Mouse (Mus musculus) gastrocnemius, postnatal 14 days (tissue): ENCODE data around the gene Vps35. TPM values are rescaled to one million over a fixed set of nuclear protein-coding genes. Genes with fewer than 3 reads are reported as not detected.

Source experiments
- DNase-seq: peaks from one replicate; pipeline ENCODE4 v3.0.0; 2021; ENCODE audit warnings: mixed read lengths
- intact Hi-C: fragments of 180-260 bp; cut with DNase I; formaldehyde crosslinking; loops from one replicate; pipeline ENCODE4 v1.15.1; 2025; ENCODE audit warnings: low total_unique reads
- long read RNA-seq, 2 experiments: library from polyadenylated mRNA; stranded (forward); transcript quantifications; one replicate each; pipeline ENCODE4 v2.0.0; 2021
- total RNA-seq, 2 experiments: library from RNA; stranded (reverse); gene quantifications; 2 replicates each; pipeline ENCODE4 v1.2.3; 2021

The Vps35 gene
- total RNA-seq: 10 to 100 TPM; 51.5 to 52.4 TPM
- long read RNA-seq, experiment 1, transcript Vps35-201 (17 exons, 3,474 nt): major isoform, 81 of 94 reads
- long read RNA-seq, experiment 1, partial matches to known transcripts: 6 of 94 reads
- long read RNA-seq, experiment 1, other reads (novel, unspliced or antisense): 7 of 94 reads
- long read RNA-seq, experiment 2, transcript Vps35-201 (17 exons, 3,474 nt): major isoform, 99 of 113 reads
- long read RNA-seq, experiment 2, partial matches to known transcripts: 8 of 113 reads
- long read RNA-seq, experiment 2, other reads (novel, unspliced or antisense): 6 of 113 reads

- peak; percentile 97 for DNase-seq
- intact Hi-C loops: no loop called here
These were observed at the start of gene Vps35, which contains the start of gene Orc6 for GRCm38 (mm10) chr8:85299434-85300077. Gene Vps35, minus strand, starts transcription at chr8:85299802. Gene Orc6, plus strand, starts transcription at chr8:85299632.

DNA sequence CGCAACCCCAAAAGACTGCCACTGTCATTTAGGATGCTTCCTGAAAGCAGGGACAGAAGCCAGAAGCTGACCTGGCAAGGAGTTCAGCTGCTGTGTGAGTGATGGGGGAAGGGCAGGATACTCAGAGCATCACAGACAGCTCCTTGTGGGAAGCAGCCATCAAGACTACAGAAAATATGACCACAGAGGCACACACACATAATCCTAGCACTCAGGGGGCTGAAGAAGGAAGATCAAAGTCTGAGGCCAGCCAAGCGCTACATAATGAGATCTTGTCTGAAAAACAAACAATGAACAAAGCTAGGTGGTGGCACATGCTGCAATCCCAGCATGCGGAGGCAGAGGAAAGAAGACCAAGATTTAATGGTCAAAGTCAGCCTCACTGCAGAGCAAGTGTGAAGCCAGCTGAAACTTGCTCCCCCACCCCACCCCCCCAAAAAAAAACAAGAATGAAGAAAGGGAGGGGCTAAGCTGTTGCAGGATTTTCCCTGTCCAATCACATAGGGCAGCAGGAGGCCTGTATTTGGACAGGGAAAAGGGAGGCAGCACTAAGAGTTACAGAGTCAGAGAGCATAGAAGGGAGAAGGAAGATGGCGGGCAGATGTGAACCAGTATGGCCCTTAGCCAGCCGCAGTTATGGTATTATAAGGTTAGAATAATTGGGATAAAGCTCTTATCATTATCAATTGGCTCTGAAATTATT lies 40.4 kb upstream of the Vps35 start:
- no peak for DNase-seq
- intact Hi-C loops: no loop called here

- DNase-seq: no peak
- intact Hi-C loops: no loop called here
These were observed 38.1 kb upstream of the Vps35 start for GRCm38 (mm10) chr8:85337681-85338080.

- intact Hi-C loops: no loop called here
- DNase-seq: no peak
These were observed 36.8 kb upstream of the Vps35 start for GRCm38 (mm10) chr8:85336211-85336933.

DNA sequence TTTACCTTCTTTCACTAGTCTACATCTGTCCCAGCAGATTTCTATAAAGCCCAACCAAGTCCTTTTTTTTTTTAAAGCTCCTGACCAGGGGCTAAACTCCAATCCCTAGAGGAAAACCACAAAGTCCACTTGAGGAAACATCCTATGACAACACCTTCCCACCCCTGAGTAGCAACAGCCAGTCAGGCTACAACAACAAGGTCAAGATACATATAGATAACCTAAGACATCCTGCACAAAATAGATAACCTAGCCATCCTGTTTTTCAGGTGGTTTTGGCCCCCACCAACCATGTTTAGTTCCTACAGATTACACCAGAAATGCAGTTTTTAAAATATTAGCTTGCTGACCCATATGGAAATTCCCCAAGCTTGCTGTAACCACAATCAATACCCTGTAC lies 35.5 kb upstream of the Vps35 start:
- DNase-seq: no peak
- intact Hi-C loops: no loop called here

- no peak for DNase-seq
- intact Hi-C loops: no loop called here
These were observed 29.9 kb upstream of the Vps35 start for GRCm38 (mm10) chr8:85329506-85329905.

- intact Hi-C loops: no loop called here
- DNase-seq: no peak
These were observed 27.4 kb upstream of the Vps35 start for GRCm38 (mm10) chr8:85327036-85327435.

- intact Hi-C loops: no loop called here
- no peak for DNase-seq
These were observed 23.5 kb upstream of the Vps35 start for GRCm38 (mm10) chr8:85323084-85323483.

GRCm38 (mm10) chr8:85321981-85322380 lies 22.4 kb upstream of the Vps35 start:
- DNase-seq: no peak
- intact Hi-C loops: no loop called here

DNA sequence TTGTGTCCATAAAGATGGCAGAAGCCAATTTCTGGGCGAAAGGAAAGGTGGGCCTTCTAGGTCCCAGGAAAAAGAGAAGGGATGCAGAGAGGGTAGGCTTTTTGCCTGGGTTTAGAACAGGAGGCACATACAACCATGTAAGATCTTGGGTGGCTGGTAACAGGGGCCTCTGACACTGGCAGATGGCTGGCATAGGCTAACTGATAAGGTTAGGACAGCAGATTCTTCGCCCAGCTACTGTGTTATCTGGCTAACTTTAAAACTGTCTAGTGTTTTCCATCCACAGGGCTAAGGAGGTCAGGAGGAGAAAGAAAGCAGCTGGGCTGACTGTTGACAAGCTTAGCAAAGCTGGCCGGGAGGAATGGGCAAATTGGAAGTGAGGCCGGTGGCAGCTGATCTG lies 18.9 kb upstream of the Vps35 start:
- intact Hi-C loops: loop anchor here (10.0 kb wide), 1 partner anchor 86 kb away; no protein-coding TSS in a partner anchor
- DNase-seq: no peak

GRCm38 (mm10) chr8:85313036-85313435 lies 13.4 kb upstream of the Vps35 start:
- no peak for DNase-seq
- intact Hi-C loops: loop anchor here (10.0 kb wide), 1 partner anchor 92 kb away; no protein-coding TSS in a partner anchor

GRCm38 (mm10) chr8:85311743-85312142 lies 12.1 kb upstream of the Vps35 start:
- DNase-seq: no peak
- intact Hi-C loops: loop anchor here (10.0 kb wide), 1 partner anchor 93 kb away; no protein-coding TSS in a partner anchor

DNA sequence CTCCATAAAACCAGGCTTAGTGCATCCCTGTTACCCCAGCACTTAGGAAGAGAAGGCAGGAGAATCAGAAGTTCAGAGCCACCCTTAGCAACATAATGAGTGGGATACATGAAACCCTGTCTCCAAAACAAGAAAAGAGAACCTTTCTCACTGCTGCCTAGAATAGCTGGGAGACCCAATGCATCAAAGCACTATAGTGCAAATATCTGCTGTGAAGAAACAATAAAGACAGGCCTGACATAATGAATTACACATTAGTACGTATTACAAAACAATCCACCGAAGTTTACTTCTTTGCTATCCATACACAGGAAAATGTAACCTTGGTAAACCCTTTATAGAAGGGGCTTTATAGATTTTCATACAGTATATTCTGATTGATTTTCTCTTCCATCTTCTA lies 9.0 kb upstream of the Vps35 start:
- DNase-seq: no peak
- intact Hi-C loops: no loop called here

DNA sequence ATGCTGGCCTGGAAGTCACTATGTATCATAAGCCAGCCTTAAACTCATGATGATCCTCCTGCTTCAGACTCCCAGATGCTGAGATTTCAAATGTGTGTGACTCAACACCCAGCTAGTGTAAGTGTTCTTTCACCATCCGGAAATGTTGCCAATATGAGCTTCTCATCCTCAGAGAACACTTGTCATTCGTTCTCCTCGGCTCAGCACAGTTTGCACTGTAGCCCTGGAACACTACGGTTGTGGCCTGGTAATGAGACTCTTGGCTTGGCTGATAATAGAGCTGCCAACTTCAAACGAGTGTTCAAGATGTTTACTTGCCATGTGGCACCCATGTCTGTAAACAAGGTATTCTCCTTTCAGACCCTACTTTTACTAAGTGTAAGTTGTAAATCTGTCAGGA lies 3.9 kb upstream of the Vps35 start:
- intact Hi-C loops: no loop called here
- DNase-seq: no peak

GRCm38 (mm10) chr8:85302931-85303330 lies 3.3 kb upstream of the Vps35 start:
- intact Hi-C loops: no loop called here

GRCm38 (mm10) chr8:85301941-85302340 lies 2.3 kb upstream of the Vps35 start:
- intact Hi-C loops: no loop called here
- no peak for DNase-seq

More at GRCm38 (mm10) chr8:85302931-85303330, 3.3 kb upstream of the Vps35 start:
- no peak for DNase-seq

DNA sequence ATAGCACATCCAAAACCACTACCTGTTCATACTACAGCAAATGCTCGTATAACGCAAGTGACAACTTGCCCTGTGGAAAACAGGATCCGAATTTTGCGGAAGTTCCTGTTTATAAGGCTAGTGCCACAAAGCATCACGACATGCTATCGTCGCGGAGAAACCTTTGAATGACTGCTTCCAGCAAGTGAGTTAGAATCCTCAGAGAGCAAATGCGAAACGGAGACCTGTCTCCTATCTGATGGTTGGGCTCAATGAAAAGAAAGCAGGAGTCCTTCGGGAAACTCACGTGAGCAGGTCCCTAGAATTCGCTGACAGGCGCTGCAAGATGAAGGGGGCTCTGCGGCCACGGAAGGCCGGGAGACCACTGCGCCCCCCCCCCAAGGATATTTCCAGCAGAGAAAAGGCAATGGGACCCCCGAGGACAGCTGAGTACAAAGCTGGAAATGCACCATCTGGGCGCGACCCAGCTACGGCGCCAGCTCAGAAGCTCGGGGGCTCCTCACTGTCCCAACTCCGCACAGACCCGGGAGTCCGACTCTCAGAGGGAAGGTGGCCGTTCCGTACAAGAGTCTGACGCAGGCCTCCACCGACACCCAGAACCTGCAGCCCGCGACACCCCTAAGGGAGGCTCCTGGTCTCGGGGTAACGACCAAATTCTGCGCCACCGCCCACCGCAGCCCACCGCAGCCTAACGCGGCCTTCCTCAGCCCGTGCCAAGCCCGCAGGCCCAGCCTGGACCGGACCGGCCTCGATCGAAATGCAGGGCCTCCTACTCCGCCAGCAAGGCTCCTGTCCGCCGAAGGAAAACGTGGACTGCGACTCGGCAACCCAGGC lies 785 bp downstream of the Vps35 start:
- intact Hi-C loops: no loop called here
- no peak for DNase-seq

DNA sequence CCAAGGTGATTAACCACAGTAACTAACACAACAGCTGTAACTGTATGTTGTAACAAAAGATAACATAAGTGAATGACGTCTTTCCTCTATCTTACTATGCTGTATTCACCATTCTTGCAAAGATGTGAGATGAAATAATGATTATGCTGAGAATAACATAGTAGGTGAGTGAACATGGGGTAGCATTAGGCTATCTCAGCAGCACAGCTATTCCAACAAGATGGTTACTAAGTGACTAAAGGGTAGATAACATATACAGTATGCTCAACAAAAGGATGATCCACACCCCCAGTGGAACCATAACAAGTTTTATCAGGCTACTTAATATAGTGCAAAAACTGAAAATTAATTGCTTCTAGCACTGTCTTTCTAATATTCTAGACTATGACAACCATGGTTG lies 12.8 kb downstream of the Vps35 start:
- intact Hi-C loops: no loop called here

DNA sequence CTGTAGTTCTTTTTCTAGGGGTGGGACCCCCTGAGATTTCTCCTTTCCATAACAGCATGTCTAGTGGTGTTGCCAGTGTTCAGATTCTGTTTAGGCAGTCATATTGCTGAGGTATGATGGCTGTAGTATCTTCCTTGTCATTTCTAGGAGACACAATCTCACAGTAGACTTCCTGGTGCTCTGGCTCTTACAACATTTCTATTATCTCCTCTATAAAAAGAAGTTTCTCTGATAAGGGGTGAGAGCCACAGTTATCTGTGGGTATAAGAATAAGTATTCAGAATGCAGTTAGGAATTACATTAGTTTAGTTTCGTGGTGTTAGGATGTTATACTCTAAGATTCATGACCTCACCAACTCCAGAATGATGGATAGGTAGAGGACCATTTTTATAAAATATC lies 72.3 kb downstream of the Vps35 start:
- no peak for DNase-seq
- intact Hi-C loops: no loop called here

More for the DNA sequence above, 12.8 kb downstream of the Vps35 start:
- DNase-seq: no peak
